Mouse (Mus musculus) large intestine, adult 2 months (tissue): ENCODE data around the gene Fbxw20. TPM values are rescaled to one million over a fixed set of nuclear protein-coding genes. Genes with fewer than 3 reads are reported as not detected.
"Not testable (repeated sequence)": the region's sequence is repeated elsewhere in the genome, so short reads cannot be mapped to it uniquely, and the experiment has no call there.

Experiments
- DNase-seq: peaks from one replicate; pipeline ENCODE4 v3.0.0-alpha.2; 2012; ENCODE audit warnings: low read depth, low spot score
- WGBS: fragments of 180-500 bp; shearing (Covaris S2); methylation state at CpG from one replicate; pipeline ENCODE4 v1.1.7; 2018; 5-methylcytosine and 5-hydroxymethylcytosine counted together
- polyA plus RNA-seq: library from polyadenylated mRNA; depleted of rRNA; stranded (reverse); fragments of >200 nt; gene quantifications from 2 replicates; pipeline ENCODE4 v1.2.3, GENCODE M21; 2012; rRNA removed

The Fbxw20 gene
- polyA plus RNA-seq: not detected in 2 replicates

DNA sequence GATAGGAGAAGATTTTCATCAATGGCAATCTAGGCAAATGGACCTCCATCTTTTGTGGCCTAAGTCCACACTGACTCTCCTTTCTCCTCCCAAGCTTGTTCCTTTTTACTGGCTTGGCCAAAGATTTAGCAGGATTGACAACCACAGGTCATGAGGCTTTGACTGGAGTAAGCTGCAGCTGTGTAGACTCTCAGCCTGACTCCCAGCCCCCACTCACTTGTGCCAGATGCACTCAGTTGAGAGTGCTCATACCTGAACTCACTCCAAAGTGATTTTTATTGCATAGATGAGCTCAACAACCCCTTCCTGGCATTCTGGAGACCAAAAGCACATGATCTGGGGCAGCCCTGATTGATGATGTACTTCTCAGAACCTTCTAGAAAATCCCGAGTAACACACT is at the start of gene Fbxw20:
Gene Fbxw20, minus strand, starts transcription at position 101 of the 400 bp plus-strand sequence.
- DNase-seq: no peak
- WGBS: 82% methylated on average over 1 of the region's 1 CpGs

DNA sequence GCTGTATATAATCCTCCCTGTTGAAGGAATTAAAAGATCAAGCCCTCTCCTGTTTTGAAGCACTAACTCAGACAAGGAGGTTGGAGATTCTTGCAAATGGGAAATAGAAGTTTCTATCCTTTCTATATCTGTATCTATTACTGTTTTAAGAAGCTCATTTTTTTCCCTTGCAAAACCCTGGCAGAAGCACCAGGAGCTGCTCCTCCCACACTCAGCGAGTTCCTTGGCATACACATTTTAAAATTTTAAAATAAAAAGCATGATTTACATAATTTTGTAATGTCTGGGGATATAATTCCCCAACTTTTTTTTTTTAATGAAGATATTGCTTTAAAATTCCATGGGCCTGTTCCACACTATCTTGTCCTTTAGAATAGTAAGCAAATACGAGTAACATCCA is 28.5 kb upstream of the Fbxw20 start:
- DNase-seq: no peak
- 64% methylated on average over 2 of the region's 2 CpGs for WGBS

- WGBS: 64% methylated on average over 6 of the region's 6 CpGs
- DNase-seq: no peak
These were observed 16.1 kb downstream of the Fbxw20 start for GRCm38 (mm10) chr9:109218449-109218848.

- DNase-seq: not testable (repeated sequence)
- 70% methylated on average over 1 of the region's 1 CpGs for WGBS
These were observed 33.2 kb downstream of the Fbxw20 start for GRCm38 (mm10) chr9:109201347-109201746.

DNA sequence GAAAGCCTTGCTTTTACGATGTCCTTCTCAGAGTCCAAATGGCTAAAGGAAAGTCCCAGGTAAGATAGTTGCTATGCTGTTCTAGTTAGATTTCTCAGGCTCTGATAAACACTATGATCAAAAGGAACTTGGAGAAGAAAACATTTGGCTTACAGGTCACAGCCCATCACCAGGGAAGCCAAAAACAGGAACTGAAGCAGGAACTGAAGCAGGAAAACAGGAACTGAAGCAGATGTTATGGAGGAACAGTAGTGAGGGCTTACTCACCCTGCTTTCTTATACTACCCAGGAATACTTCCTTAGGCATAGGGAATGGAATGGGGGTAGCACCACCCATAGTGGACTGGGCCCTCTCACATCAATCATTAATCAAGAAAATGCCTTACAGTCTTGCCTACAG is 34.2 kb downstream of the Fbxw20 start:
- WGBS: 91% methylated on average over 1 of the region's 1 CpGs

DNA sequence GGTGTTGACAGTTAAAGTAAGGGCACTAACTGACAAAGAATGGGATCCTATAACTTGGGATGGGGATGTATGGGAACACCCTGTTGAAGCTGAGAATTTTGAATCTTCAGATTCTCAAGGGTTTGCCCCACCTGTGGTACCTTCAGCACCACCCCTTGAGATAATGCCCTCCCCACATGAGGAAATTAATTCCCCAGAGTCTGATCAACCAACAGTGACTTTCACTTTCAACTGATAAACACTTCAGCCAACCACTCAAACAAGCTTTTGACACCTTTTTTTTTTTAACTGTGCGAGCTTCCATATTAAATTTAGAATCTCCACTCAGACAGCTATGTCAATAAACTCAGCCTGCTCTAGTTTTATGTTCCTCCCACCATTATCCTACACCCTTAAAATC is 35.2 kb downstream of the Fbxw20 start:
- no peak for DNase-seq
- 35% methylated on average over 1 of the region's 1 CpGs for WGBS

More for the DNA sequence above, 34.2 kb downstream of the Fbxw20 start:
- DNase-seq: no peak

DNA sequence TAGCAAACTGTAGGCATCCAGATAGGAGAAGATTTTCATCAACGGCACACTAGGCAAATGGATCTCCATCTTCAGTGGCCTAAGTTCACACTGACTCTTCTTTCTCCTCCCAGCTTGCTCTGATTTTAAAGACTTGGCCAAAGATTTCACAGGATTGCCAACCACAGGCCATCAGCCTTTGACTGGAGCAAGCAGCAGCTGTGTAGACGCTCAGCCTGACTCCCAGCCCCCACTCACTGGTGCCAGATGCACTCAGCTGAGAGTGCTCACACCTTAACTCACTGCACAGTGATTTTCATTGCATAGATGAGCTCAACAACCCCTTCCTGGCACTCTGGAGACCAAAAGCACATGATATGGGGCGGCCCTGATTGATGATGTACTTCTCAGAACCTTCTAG is 38.7 kb downstream of the Fbxw20 start, which contains the start of gene Fbxw13:
Gene Fbxw13, minus strand, starts transcription at position 101 of the 400 bp plus-strand sequence.
- 77% methylated on average over 3 of the region's 3 CpGs for WGBS
- not testable (repeated sequence) for DNase-seq

- peak; percentile 37 for DNase-seq
- 33% methylated on average over 1 of the region's 1 CpGs for WGBS
These were observed 57.3 kb downstream of the Fbxw20 start for GRCm38 (mm10) chr9:109177208-109177607.

DNA sequence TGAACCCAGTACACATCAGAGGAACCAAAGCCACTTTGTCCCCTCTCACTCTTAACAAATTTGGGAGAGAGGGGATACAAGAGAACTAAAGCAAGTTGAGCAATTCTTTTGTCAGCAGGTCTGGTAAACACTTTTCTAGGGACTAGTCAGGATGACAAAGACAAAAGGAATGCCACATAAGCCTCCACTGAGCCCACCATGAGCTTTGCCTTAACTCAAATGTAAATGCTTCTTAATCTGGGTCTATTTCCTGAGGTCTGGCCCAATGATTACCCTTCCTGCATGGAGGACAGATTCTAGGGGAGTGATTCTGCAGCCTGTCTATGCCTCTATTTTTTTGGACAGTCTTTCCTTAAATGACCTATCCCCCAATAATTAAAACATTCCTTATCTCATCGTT is 58.3 kb downstream of the Fbxw20 start:
- 47% methylated on average over 1 of the region's 1 CpGs for WGBS

More for the DNA sequence above, 58.3 kb downstream of the Fbxw20 start:
- no peak for DNase-seq

Other genes starting within 250 kb of the Fbxw20 start
- 0.09 and 0.25 TPM in 2 replicates for gene Ucn2, start 248.7 kb downstream of the Fbxw20 start, polyA plus RNA-seq
- gene Pfkfb4, start 243.0 kb downstream of the Fbxw20 start, polyA plus RNA-seq: 68.2 and 119 TPM in 2 replicates
- 334 and 413 TPM in 2 replicates for gene Shisa5, start 196.2 kb downstream of the Fbxw20 start, polyA plus RNA-seq
- gene Trex1, start 175.0 kb downstream of the Fbxw20 start, polyA plus RNA-seq: 65.2 and 93.3 TPM in 2 replicates
- gene Atrip, start 160.6 kb downstream of the Fbxw20 start, polyA plus RNA-seq: 11.7 and 13.7 TPM in 2 replicates
- gene Ccdc51, start 152.3 kb downstream of the Fbxw20 start, polyA plus RNA-seq: 11.3 and 12.1 TPM in 2 replicates
- 48.8 and 51.7 TPM in 2 replicates for gene Tma7, start 152.2 kb downstream of the Fbxw20 start, polyA plus RNA-seq
- 2.5 and 3.4 TPM in 2 replicates for gene Plxnb1, start 139.4 kb downstream of the Fbxw20 start, polyA plus RNA-seq
- not detected in 2 replicates for gene Fbxw21, start 72.7 kb downstream of the Fbxw20 start, polyA plus RNA-seq
- gene Fbxw13, start 38.8 kb downstream of the Fbxw20 start, polyA plus RNA-seq: not detected in 2 replicates
- not detected in 2 replicates for gene Fbxw14, start 52.9 kb upstream of the Fbxw20 start, polyA plus RNA-seq
- not detected in 2 replicates for gene Fbxw28, start 104.9 kb upstream of the Fbxw20 start, polyA plus RNA-seq
- not detected in 2 replicates for gene Fbxw22, start 169.5 kb upstream of the Fbxw20 start, polyA plus RNA-seq
- not detected in 2 replicates for gene Fbxw16, start 214.4 kb upstream of the Fbxw20 start, polyA plus RNA-seq